Mouse (Mus musculus) heart, postnatal 0 days (tissue): ENCODE measurements around the gene Dgke.

ENCODE experiments used
- CTCF ChIP-seq: IDR thresholded peaks from 2 replicates; pipeline ENCODE4 v1.5.1; 2016; ENCODE audit warnings: antibody characterized with exemption, control low read depth, low read depth
- EP300 ChIP-seq: IDR thresholded peaks from 2 replicates; pipeline ENCODE4 v1.6.1; 2016; ENCODE audit warnings: antibody characterized with exemption, low read depth

DNA sequence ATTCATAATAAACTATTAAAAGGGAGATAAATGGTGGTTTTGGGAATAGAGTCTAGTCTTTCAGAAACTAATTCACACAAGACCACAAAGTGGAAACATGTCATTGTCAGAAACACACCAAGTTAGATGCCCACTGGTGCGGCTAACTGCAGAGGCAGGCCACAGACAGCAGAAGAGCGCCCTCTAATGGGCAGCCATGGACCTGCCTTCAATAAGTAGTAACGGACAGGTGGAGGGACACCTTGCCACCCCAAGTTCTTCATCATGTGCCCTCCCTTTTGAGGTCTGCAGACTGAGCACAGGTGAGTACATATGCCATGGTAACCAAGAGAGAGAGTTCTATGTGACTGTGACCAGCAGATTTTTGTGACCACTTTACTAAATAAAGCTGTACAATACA, 27.3 kb downstream of the Dgke start:
- TF ChIP-seq CTCF, result peak; percentile 80
- no peak for TF ChIP-seq EP300
